In the genomic region with DNA sequence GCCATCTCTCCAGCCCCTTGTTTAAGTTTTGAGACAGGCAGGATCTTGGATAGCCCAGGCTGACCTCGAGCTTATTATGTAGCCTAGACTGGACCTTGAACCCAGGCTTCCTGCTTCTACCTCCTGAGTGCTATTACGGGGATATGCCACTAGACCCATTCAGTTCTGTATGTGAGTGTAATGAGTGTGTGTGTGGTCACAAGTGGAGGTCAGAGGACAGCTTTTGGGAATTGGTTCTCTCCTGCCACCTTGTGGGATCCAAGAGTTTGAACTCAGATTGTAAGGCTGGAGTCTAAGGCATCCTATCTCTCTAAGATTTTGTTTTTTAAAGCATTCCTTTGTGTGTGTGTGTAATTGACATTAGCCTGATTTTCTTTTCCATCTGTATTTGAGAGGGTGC, we compare ENCODE assay signal across 10 mouse cellular contexts. TPM values are rescaled to one million over a fixed set of nuclear protein-coding genes. Genes with fewer than 3 reads are reported as not detected.
DNase-seq lines count a peak whose midpoint lies in the region; ATAC-seq and TF ChIP-seq lines count a peak whose summit lies in the region.
"Had no signal": no experiment of that assay in that cellular context is flagged by ENCODE, and none has a peak within 500 bp of the region (broad histone marks: within the 10 kb centered on the region; RNA-seq: fewer than 3 reads in every experiment).

No protein-coding gene starts in this region.

- peak; percentile 74 for TF ChIP-seq CTCF in intestine, postnatal 0 days (IDR thresholded peaks at IDR 0.05; ENCODE audit: low read depth)
- TF ChIP-seq CTCF in lung, postnatal 0 days (IDR thresholded peaks at IDR 0.05), result peak; percentile 68

- H3K4me2 ChIP-seq in intestine, postnatal 0 days (replicated peaks; ENCODE audit: low read depth), result no peak overlapping the region
- no peak overlapping the region for H3K4me2 ChIP-seq in intestine, embryonic 15.5 days (replicated peaks)
- no peak overlapping the region for H3K4me2 ChIP-seq in lung, postnatal 0 days (replicated peaks; ENCODE audit: low read depth, low read length)
- H3K4me2 ChIP-seq: liver, embryonic 13.5 days had no signal

- H3K27ac ChIP-seq in intestine, postnatal 0 days (ENCODE audit: low read depth, low read length), result no peak overlapping the region
- no peak overlapping the region for H3K27ac ChIP-seq in intestine, embryonic 15.5 days
- H3K27ac ChIP-seq in lung, postnatal 0 days (ENCODE audit: low read length), result no peak overlapping the region
- H3K27ac ChIP-seq: hindbrain, embryonic 15.5 days; liver, embryonic 13.5 days had no signal

- WGBS in intestine, postnatal 0 days, result 12% methylated on average over 2 of the region's 2 CpGs
- WGBS in intestine, embryonic 15.5 days, result 49% methylated on average over 2 of the region's 2 CpGs
- 35% methylated on average over 2 of the region's 2 CpGs for WGBS in lung, postnatal 0 days

- H3K4me1 ChIP-seq in intestine, postnatal 0 days (replicated peaks; ENCODE audit: control insufficient read depth, insufficient read depth, low read length), result no peaks in the 10 kb centered on the region
- H3K4me1 ChIP-seq in intestine, embryonic 15.5 days (replicated peaks), result peaks cover 17% of the 10 kb centered on the region; the same call in 1 of the 2 replicates
- H3K4me1 ChIP-seq in lung, postnatal 0 days (ENCODE audit: insufficient read depth, low read depth, low read length), result peaks cover 6% of the 10 kb centered on the region

- H3K9me3 ChIP-seq in intestine, postnatal 0 days (ENCODE audit: control insufficient read depth), result no peaks in the 10 kb centered on the region
- H3K9me3 ChIP-seq in intestine, embryonic 15.5 days, result no peaks in the 10 kb centered on the region
- no peaks in the 10 kb centered on the region for H3K9me3 ChIP-seq in lung, postnatal 0 days (ENCODE audit: low read length)
- H3K9me3 ChIP-seq: hindbrain, embryonic 15.5 days; liver, embryonic 13.5 days had no signal

- peak; percentile 45; the same call in 1 of the 2 replicates for ATAC-seq in intestine, postnatal 0 days
- ATAC-seq in intestine, embryonic 15.5 days, result no peak
- ATAC-seq in lung, postnatal 0 days, result no peak
- ATAC-seq in activated CD4-positive, CD25-positive, alpha-beta regulatory T cell, adult 4 months, result no peak

- no peak overlapping the region for H3K4me3 ChIP-seq in intestine, postnatal 0 days (ENCODE audit: low read depth, low read length)
- no peak overlapping the region for H3K4me3 ChIP-seq in intestine, embryonic 15.5 days (replicated peaks)
- H3K4me3 ChIP-seq in lung, postnatal 0 days (ENCODE audit: low read depth, low read length), result no peak overlapping the region
- H3K4me3 ChIP-seq: liver, embryonic 13.5 days; myocyte had no signal

- H3K36me3 ChIP-seq in intestine, postnatal 0 days (ENCODE audit: control insufficient read depth, insufficient read depth), result no peaks in the 10 kb centered on the region
- no peaks in the 10 kb centered on the region for H3K36me3 ChIP-seq in intestine, embryonic 15.5 days
- no peaks in the 10 kb centered on the region for H3K36me3 ChIP-seq in lung, postnatal 0 days (ENCODE audit: insufficient read depth, low read length)
- H3K36me3 ChIP-seq: hindbrain, embryonic 15.5 days; liver, embryonic 13.5 days had no signal

- H3K9ac ChIP-seq in intestine, postnatal 0 days (ENCODE audit: low read depth, low read length), result no peak overlapping the region
- no peak overlapping the region for H3K9ac ChIP-seq in intestine, embryonic 15.5 days
- no peak overlapping the region for H3K9ac ChIP-seq in lung, postnatal 0 days (replicated peaks; ENCODE audit: low read depth)
- H3K9ac ChIP-seq: hindbrain, embryonic 15.5 days; liver, embryonic 13.5 days had no signal

- peak; percentile 75 for DNase-seq in ES-CJ7 (ENCODE audit: low read depth, low spot score)
- peak; percentile 75 for DNase-seq in adipocyte (ENCODE audit: low spot score)
- peak; percentile 67 for DNase-seq in lung, postnatal 0 days (ENCODE audit: low spot score)
- no peak for DNase-seq in left cerebral cortex, adult 9 months (ENCODE audit: low spot score in 2 of 2)
- DNase-seq: liver, embryonic 13.5 days had no signal

- TF ChIP-seq EP300 in lung, postnatal 0 days (IDR thresholded peaks at IDR 0.05), result no peak

- H3K27me3 ChIP-seq in intestine, postnatal 0 days (replicated peaks; ENCODE audit: control insufficient read depth, insufficient read depth, low read length), result no peaks in the 10 kb centered on the region
- no peaks in the 10 kb centered on the region for H3K27me3 ChIP-seq in intestine, embryonic 15.5 days (replicated peaks)
- no peaks in the 10 kb centered on the region for H3K27me3 ChIP-seq in lung, postnatal 0 days (replicated peaks; ENCODE audit: insufficient read depth, low read length)
- H3K27me3 ChIP-seq: hindbrain, embryonic 15.5 days; liver, embryonic 13.5 days had no signal

RNA-seq across cellular contexts. Expression of a gene that starts 2.0 kb away (rescaled TPM):
- 15.6 and 20.4 TPM in 2 replicates for polyA plus RNA-seq in intestine, postnatal 0 days (2015; fragmentation: Nextera tagmentation; extraction: Ambion mirVana)
- polyA plus RNA-seq in intestine, embryonic 15.5 days (2015; fragmentation: Nextera tagmentation; extraction: Ambion mirVana), result 15.9 and 17.9 TPM in 2 replicates
- 5.7 and 9.3 TPM in 2 replicates for polyA plus RNA-seq in lung, postnatal 0 days (2015; fragmentation: Nextera tagmentation; extraction: Ambion mirVana)
- 10 to 100 TPM; 26.4 to 33.4 TPM for polyA plus RNA-seq in activated CD4-positive, CD25-positive, alpha-beta regulatory T cell, adult 4 months (2017; shearing (Covaris generic))

Comparison
In these comparisons a context has a peak if more than half of its experiments do, and no peak if none do; other contexts are left out.
1. DNase-seq: peak in ES-CJ7 (single experiment), adipocyte (single experiment) and lung, postnatal 0 days (single experiment); none in left cerebral cortex, adult 9 months (0 of 2).